Mouse (Mus musculus) ES-E14 (cell line): Measurements from ENCODE around the gene Mvd. TPM values are rescaled to one million over a fixed set of nuclear protein-coding genes. Genes with fewer than 3 reads are reported as not detected.

ENCODE experiments used
- DNase-seq: peaks from one replicate; pipeline ENCODE4 v3.0.0-alpha.2; 2013; ENCODE audit warnings: low read depth, low spot score
- H3K27ac ChIP-seq: 2 replicates; pipeline ENCODE4 v1.5.1; 2012; ENCODE audit warnings: low read depth, mild to moderate bottlenecking, low read length, moderate library complexity, mixed read lengths; ENCODE audit not compliant: poor library complexity, insufficient read depth, severe bottlenecking
- H3K36me3 ChIP-seq: 2 replicates; pipeline ENCODE4 v1.6.1; 2012; ENCODE audit warnings: mild to moderate bottlenecking, low read length, moderate library complexity, mixed read lengths; ENCODE audit not compliant: control insufficient read depth, poor library complexity, insufficient read depth, severe bottlenecking
- H3K4me1 ChIP-seq, 2 experiments: fragments of 150-350 bp in 1 of 2; sonication (generic) in 1 of 2; 2 replicates each; pipeline ENCODE4 v1.6.1; 2012; ENCODE audit warnings: low read length in 2 of 2, mild to moderate bottlenecking in 1 of 2, mixed read lengths in 1 of 2; ENCODE audit not compliant: control insufficient read depth in 2 of 2, insufficient read depth in 2 of 2, poor library complexity in 1 of 2
- H3K4me3 ChIP-seq, 2 experiments: fragments of 150-350 bp in 1 of 2; sonication (generic) in 1 of 2; 2 replicates each; pipeline ENCODE4 v1.5.1; 2012; ENCODE audit warnings: low read length in 2 of 2, low read depth in 1 of 2, mild to moderate bottlenecking in 1 of 2, mixed read lengths in 1 of 2; ENCODE audit not compliant: insufficient read depth in 1 of 2, poor library complexity in 1 of 2, severe bottlenecking in 1 of 2
- H3K9ac ChIP-seq: 2 replicates; pipeline ENCODE4 v1.6.1; 2012; ENCODE audit warnings: low read depth, mild to moderate bottlenecking, low read length, mixed read lengths; ENCODE audit not compliant: poor library complexity, insufficient read depth, severe bottlenecking
- H3K9me3 ChIP-seq: fragments of 150-350 bp; sonication (generic); 2 replicates; pipeline ENCODE4 v1.6.1; 2012; ENCODE audit warnings: low read depth, mild to moderate bottlenecking, low read length; ENCODE audit not compliant: control insufficient read depth, insufficient read depth
- CHD2 ChIP-seq: IDR thresholded peaks from 2 replicates; pipeline ENCODE4 v1.6.1; 2014; ENCODE audit warnings: mild to moderate bottlenecking, low read depth, low read length, inconsistent platforms
- HCFC1 ChIP-seq: IDR thresholded peaks from 2 replicates; pipeline ENCODE4 v1.6.1; 2012; ENCODE audit warnings: low read length, inconsistent platforms, borderline replicate concordance; ENCODE audit not compliant: insufficient read depth
- MAFK ChIP-seq: IDR thresholded peaks from 2 replicates; pipeline ENCODE4 v1.6.1; 2014; ENCODE audit warnings: mild to moderate bottlenecking, low read depth, low read length, inconsistent platforms; ENCODE audit not compliant: insufficient read depth
- ZC3H11A ChIP-seq: IDR thresholded peaks from 2 replicates; pipeline ENCODE4 v1.6.1; 2012; ENCODE audit warnings: low read depth, mild to moderate bottlenecking, inconsistent platforms, low read length, borderline replicate concordance
- ZNF384 ChIP-seq: IDR thresholded peaks from 2 replicates; pipeline ENCODE4 v1.6.1; 2012; ENCODE audit warnings: low read depth, low read length, inconsistent platforms
- in situ Hi-C, 2 experiments: fragments of 600-800 bp; cut with MboI; formaldehyde crosslinking; loops; one replicate each; pipeline ENCODE4 v1.15.1; 2025; ENCODE audit warnings: low sequenced_read_pairs in 2 of 2, inconsistent platforms in 1 of 2; ENCODE audit not compliant: unreplicated experiment in 2 of 2
- total RNA-seq: library from RNA; depleted of rRNA; stranded (reverse); fragments of 300-350 nt; gene quantifications from 2 replicates; pipeline ENCODE4 v1.2.3, GENCODE M21; 2012

Gene Mvd
- total RNA-seq, 1 experiment, result 35.2 TPM

DNA sequence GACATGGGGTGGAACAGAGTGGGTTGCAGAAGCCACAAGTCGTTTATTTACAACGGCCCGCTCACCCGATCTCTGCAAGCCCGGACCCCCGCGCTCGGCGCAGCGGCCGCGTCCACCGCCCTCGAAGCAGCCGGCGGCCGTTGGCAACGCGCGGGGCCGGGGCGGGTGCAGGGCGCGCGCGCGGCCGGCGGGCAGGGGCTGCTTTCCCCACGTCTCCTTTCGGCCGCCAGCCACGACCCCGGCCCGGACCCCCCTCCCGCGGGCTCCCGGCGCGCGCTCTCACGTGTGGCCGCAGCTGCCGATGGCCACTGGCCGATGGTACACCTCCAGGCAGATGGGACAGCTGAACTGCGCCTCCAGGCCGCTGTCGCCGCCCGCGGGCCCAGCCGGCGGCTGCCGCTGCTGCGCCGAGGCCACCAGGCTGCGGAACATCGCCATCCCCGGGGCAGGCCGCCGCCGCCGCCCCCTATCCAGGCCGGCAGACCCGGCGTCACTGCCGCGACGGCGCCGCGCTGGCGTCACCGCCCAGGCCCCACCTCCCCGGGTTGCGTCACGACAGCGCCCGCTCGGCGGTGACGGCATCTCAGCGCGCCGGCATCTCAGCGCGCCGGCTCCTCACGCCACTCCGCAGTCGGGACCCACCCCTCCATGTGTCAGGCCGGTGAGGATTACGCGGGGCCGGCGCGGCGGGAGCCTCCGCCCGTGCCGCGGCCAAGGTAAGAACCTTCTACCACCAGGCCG, 32.5 kb upstream of the Mvd start, which contains the start of the genes Rnf166 and Ctu2:
Gene Rnf166 (minus strand): TSS at position 485 of the 741 bp plus-strand sequence.
Gene Ctu2 (plus strand): TSS at position 564 of the 741 bp plus-strand sequence.
- peak within 1 kb of the TSS; percentile 85 for H3K9ac ChIP-seq
- H3K9me3 ChIP-seq, result no peaks in the 10 kb centered on the region
- peaks cover 0 to 9% of the 10 kb centered on the region in 2 experiments; a peak in 1 of 4 replicates for H3K4me1 ChIP-seq
- in situ Hi-C loops, result no loop called here
- no peak within 1 kb of the TSS for H3K27ac ChIP-seq
- peaks cover 26% of the 10 kb centered on the region for H3K36me3 ChIP-seq
- DNase-seq, result peak; percentile 78
- TF ChIP-seq HCFC1, result peak; percentile 86
- TF ChIP-seq ZNF384, result no peak
- peak; percentile 36; the same call in 1 of the 2 replicates for TF ChIP-seq ZC3H11A
- no peak for TF ChIP-seq MAFK
- TF ChIP-seq CHD2, result no peak
- peak within 1 kb of the TSS; percentile 85 to 92 for H3K4me3 ChIP-seq

DNA sequence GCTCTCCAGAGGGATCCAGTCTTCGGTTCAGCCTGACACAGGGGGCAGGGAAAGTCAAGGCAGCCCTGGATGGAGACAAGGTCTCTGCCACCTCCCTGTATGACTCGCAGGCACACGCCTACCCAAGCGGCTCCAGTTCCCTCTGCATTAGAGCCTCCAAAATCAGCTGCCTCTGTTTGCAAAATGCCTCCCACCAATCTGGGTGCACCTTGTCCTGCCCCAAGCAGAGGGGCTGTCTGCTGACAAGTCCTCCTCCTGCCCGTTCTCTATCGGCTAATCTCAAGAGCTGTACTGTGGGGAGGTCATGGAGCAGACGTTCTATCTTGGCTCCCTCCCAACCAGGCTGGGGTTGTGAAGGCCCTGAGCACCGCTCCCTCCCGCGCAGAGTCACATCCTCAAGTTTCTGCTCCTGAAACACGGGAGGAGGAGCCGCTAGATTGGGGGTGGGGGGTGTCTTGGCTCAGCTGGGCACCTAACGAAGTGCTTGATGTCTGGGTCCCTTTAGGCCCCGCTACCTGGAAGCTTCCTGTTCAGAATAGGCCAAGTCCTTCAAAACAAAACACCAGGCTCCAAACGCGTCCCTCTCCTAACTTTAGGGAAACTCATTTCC, 31.8 kb upstream of the Mvd start:
- H3K27ac ChIP-seq, result no peak overlapping the region
- no peaks in the 10 kb centered on the region for H3K9me3 ChIP-seq
- in situ Hi-C loops, result no loop called here
- no peak for DNase-seq
- peak overlapping the region; percentile 85 for H3K9ac ChIP-seq
- peaks cover 21% of the 10 kb centered on the region for H3K36me3 ChIP-seq
- H3K4me1 ChIP-seq, result peaks cover 0 to 9% of the 10 kb centered on the region in 2 experiments; a peak in 1 of 4 replicates
- H3K4me3 ChIP-seq, result peak overlapping the region; percentile 85 to 92
- TF ChIP-seq ZC3H11A (no peak), ZNF384 (no peak), MAFK (no peak)

DNA sequence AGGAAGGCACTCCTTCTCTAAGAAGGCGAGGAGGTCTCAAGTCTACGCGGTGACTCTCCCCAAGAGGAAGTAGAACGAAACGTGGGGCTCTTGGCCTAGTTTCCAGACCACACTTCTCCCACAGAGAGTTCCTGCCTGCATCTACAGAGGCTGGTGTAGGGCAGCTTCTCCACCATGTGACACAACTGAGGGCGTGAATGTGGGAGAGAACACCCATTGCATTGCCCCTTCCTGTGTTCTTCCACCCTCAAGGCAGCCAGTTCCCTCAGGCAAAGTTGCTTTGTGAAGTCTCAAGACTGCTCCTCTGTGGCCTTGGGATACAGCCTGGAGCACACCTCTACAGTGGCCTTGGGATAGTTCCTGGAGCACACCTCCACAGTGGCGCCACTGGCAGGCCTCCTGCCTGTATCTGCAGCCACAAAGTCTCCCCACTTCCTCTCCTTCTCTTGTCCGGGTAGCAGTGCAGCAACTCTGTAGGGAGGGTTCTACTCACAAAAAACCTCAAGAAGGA, 30.7 kb upstream of the Mvd start:
- no peak overlapping the region for H3K4me3 ChIP-seq
- no peaks in the 10 kb centered on the region for H3K9me3 ChIP-seq
- in situ Hi-C loops, result no loop called here
- H3K9ac ChIP-seq, result no peak overlapping the region
- no peak for TF ChIP-seq ZC3H11A
- H3K36me3 ChIP-seq, result peaks cover 10% of the 10 kb centered on the region
- no peak for DNase-seq
- H3K27ac ChIP-seq, result no peak overlapping the region
- H3K4me1 ChIP-seq, result peaks cover 0 to 9% of the 10 kb centered on the region in 2 experiments; a peak in 1 of 4 replicates

DNA sequence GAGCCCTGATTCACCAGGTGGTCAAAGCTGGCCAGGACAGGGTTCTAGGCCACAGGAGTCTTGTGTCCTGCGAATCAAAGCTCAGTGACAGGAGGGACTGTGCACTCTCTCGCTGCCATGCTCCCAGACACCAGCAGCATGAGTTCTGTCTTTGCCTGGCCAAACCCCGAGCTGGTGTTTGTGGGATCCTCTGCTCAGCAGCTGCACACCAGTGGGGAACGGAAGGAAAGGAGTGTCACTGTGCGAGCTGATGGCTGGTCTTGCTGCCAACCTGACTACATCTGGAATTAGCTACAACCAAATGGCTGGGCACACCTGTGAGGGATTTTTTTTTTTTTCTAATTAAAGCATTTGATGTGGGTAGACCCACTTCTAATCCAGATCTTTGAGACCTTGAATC, 27.5 kb upstream of the Mvd start:
- H3K36me3 ChIP-seq, result peaks cover 7% of the 10 kb centered on the region; the same call in 1 of the 2 replicates
- peaks cover 0 to 4% of the 10 kb centered on the region in 2 experiments; a peak in 1 of 4 replicates for H3K4me1 ChIP-seq
- TF ChIP-seq ZC3H11A (no peak), CHD2 (no peak), MAFK (no peak), HCFC1 (no peak), ZNF384 (no peak)
- no peak for DNase-seq
- no peak overlapping the region for H3K27ac ChIP-seq
- in situ Hi-C loops, result no loop called here
- no peak overlapping the region for H3K9ac ChIP-seq
- H3K4me3 ChIP-seq, result no peak overlapping the region
- H3K9me3 ChIP-seq, result no peaks in the 10 kb centered on the region
